Mouse (Mus musculus): ENCODE data around the gene Galnt17. TPM values are rescaled to one million over a fixed set of nuclear protein-coding genes. Genes with fewer than 3 reads are reported as not detected.

Galnt17 gene
- total RNA-seq, 2 experiments from 2014 or later: 4.0 to 4.2 TPM

- no peak for DNase-seq
Observed at GRCm38 (mm10) chr5:131241689-131242088, 66.6 kb downstream of the Galnt17 start.

GRCm38 (mm10) chr5:131239813-131240212 is 68.5 kb downstream of the Galnt17 start:
- DNase-seq: no peak

GRCm38 (mm10) chr5:131236906-131237305 is 71.4 kb downstream of the Galnt17 start:
- DNase-seq: peak; percentile 82 to 83

DNA sequence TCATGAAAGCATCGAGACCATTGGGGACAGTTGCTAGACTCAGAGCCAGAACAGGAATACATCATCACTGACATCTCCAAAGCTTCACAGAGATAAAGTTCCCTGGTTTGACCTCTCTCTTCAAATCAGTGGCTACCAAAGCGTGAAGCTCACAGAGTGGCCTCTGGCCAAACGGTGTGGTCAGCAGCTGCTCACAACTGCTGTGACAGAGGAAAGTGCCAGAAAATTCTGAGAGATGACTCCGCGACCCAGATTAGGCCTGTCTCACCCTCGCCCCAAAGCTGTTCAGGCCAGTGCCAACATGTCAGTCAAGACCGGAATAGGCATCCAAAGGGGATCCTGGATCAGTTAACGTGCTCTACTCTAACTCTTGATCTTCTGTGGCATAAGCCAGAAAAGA is 74.5 kb downstream of the Galnt17 start:
- DNase-seq: peak; percentile 24 to 39

DNA sequence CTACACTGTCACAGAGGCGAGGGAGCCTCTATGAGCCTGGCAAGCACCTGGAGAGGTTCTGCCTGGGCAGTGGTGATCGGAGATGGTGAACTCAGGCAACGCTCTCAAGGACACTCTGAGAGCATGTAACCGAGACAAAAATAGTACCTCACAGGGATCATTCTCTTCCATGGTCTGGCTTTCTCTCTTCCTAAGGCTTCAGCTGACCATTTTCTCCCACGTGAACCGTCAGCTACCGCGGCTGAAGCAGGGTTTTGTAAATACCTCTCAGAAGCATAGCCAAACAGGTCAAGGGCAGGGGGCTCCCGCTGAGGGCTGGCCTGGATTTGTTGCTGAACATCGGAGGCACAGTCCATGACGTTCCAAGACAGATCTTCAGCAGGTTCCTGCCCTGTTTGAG is 77.2 kb downstream of the Galnt17 start:
- DNase-seq: peak; percentile 25 to 52

GRCm38 (mm10) chr5:131229744-131230143 is 78.6 kb downstream of the Galnt17 start:
- no peak for DNase-seq

DNA sequence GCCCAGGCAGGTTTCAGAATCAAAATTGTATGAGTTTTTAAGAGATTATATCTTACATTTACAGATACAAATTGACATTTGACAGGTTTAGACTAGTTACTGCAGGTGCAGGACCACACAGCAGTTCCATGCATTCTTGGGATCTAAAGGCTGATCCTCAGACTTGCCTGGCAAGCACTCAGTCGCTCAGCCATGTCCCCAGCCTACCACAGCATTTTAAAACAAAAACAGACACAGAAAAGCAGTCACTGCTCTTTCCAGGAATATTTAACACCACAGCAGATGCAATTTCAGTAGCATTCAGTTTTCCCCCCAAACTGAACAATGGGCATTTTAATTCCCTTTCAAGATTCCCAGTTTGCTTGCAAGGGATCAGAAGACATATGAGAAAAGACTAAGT is 84.9 kb downstream of the Galnt17 start:
- no peak for DNase-seq

- DNase-seq: no peak
Observed at GRCm38 (mm10) chr5:131222498-131223244, 85.6 kb downstream of the Galnt17 start.

GRCm38 (mm10) chr5:131218221-131218620 is 90.1 kb downstream of the Galnt17 start:
- DNase-seq: no peak

- no peak for DNase-seq
Observed at GRCm38 (mm10) chr5:131211618-131212017, 96.7 kb downstream of the Galnt17 start.

GRCm38 (mm10) chr5:131201146-131201545 is 107.2 kb downstream of the Galnt17 start:
- no peak for DNase-seq

DNA sequence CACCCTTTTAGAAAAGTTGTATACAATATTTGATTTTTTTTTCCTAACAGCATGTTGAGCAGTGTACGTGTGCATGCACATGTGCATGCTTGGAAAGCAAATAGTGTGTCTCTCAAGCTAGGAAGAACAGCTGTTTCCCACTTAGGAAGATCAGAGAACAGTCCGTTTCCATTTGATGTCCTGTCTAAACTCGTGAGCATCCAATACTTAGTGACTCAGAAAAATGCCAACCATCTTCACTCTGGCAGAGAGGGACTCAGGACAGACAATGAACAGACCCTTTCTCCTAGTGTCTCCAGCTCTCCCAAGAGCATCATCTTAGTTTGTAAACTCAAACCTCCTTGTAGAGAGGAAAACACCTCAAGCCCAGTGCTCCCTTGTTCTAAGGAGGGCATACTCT is 116.0 kb downstream of the Galnt17 start:
- DNase-seq: no peak

GRCm38 (mm10) chr5:131184566-131184965 is 123.7 kb downstream of the Galnt17 start:
- no peak for DNase-seq

DNA sequence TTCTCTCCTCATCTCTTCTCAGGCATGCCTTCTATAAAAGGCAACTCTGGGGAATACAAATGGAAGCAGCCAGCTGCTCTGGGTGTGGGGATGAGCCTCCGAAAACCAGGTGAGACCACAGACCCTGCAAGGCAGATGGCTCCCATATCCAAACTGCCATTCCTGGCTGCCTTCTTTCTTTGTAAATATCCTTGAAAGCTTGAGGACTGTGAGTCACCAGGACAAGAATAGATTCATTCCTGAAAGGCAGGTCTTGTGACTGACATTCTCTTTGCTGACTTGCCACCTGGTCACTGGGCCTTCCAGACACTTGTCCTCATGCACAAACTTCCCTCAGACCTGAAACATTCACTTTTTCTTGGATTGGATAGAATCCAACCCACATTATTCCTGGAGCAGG is 127.1 kb downstream of the Galnt17 start:
- DNase-seq: peak; percentile 6 to 9

- peak in 1 of 2 experiments; percentile 2 for DNase-seq
Observed at GRCm38 (mm10) chr5:131180756-131181155, 127.5 kb downstream of the Galnt17 start.

DNA sequence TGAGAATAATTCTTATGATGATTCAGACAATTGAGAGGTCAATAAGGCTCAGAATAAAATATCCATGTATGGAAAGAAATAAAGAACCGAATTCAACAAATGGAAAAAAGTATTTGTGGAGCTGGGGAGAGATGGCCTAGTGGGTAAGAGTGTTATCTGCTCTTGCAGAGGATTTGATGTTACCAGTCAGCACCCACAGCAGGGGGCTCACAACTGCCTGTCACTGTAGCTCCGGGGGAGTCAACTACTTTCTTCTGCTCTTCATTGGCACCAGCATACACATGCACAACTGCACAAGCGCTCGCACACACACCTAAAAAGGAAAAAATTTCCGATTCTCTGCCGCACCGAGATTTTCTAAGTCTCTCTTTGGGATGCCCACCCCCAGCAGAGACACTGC is 130.4 kb downstream of the Galnt17 start:
- DNase-seq: no peak

GRCm38 (mm10) chr5:131177168-131177567 is 131.1 kb downstream of the Galnt17 start:
- DNase-seq: no peak

GRCm38 (mm10) chr5:131169186-131169585 is 139.1 kb downstream of the Galnt17 start:
- peak; percentile 32 to 58 for DNase-seq

- DNase-seq: no peak
Observed at GRCm38 (mm10) chr5:131167366-131167765, 140.9 kb downstream of the Galnt17 start.

DNA sequence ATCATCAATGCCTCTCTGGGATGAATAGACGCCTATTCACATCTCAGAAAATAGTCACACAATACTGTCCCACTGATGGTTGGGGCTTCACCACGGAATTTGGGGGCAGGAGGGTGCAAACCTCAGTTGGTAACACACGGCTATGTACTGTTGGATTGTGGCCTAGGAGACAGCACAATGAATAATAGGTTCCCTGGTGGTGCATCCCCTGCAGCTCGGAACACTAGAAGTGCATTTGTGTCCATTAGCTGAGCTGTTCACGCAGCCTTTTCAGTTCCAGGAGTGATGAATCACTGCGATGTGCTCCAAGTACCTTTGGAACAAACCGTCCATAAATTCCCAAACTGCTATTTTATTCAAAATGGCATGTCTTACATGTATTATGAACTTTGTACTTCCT is 142.6 kb downstream of the Galnt17 start:
- DNase-seq: peak in 1 of 2 experiments; percentile 4

GRCm38 (mm10) chr5:131157866-131158265 is 150.4 kb downstream of the Galnt17 start:
- DNase-seq: no peak

GRCm38 (mm10) chr5:131156323-131156722 is 152.0 kb downstream of the Galnt17 start:
- no peak for DNase-seq

- peak; percentile 42 to 63 for DNase-seq
Observed at GRCm38 (mm10) chr5:131142606-131143005, 165.7 kb downstream of the Galnt17 start.

- DNase-seq: no peak
Observed at GRCm38 (mm10) chr5:131134809-131135208, 173.5 kb downstream of the Galnt17 start.
